Mouse (Mus musculus): ENCODE results near the gene Map3k11. TPM values are rescaled to one million over a fixed set of nuclear protein-coding genes. Genes with fewer than 3 reads are reported as not detected.
"Not testable (repeated sequence)": the region's sequence is repeated elsewhere in the genome, so short reads cannot be mapped to it uniquely, and the experiment has no call there.

The Map3k11 gene
- polyA plus RNA-seq, 1 experiment from 2014 or later = 19.2 TPM

DNA sequence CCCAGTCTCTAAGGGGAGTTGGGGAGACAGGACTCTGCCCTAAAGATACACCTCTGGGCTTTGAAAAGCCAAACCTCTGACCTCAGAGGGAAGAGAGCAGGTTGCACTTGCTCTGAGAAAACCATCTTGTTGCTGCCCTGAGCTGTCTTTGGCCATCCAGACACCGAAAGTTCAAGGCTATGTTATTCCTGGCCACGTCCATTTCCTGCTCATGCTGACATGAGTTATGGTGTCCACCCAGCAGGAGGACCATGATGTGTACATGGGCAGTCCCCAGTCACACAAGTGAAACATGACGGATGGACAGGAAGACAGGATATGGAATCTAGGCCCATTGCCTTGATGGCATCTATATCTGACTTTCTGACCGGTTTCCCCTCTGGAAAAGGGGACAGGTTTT lies 8.1 kb upstream of the Map3k11 start:
- Histone ChIP-seq H3K4me2 (no peak overlapping the region), H3K27ac (no peak overlapping the region), H3K36me3 (peaks cover 97% of the 10 kb centered on the region), H3K4me3 (no peak overlapping the region), H3K9ac (no peak overlapping the region), H3K4me1 (no peaks in the 10 kb centered on the region), H3K9me3 (no peaks in the 10 kb centered on the region), H3K27me3 (no peaks in the 10 kb centered on the region)
- 93% methylated on average over 4 of the region's 4 CpGs for WGBS
- ATAC-seq (ENCODE audit: insufficient number of reproducible peaks, insufficient read depth, low FRiP score, low TSS enrichment, low read depth) = no peak

DNA sequence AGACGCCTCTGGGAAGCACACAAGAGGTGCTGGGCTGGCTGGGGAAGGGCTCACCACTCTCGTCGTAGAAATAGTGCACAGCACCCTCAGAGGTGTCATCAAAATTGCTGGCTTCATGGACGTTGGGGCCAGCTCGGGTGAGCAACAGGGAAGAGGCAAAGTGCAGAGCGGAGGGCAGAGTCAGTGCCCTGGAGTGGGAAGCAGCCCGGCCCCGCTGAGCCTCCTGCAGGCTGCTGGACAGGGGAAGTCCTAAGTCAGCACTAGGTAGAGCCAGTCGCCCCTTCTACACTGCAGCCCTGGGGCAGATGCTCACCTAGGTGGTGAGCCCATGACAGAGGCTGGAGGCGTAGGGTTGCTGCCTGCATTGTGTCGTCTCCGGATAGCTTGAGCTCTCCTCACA lies 4.3 kb upstream of the Map3k11 start:
- 87% methylated on average over 12 of the region's 12 CpGs for WGBS
- no peak for ATAC-seq (ENCODE audit: insufficient number of reproducible peaks, insufficient read depth, low FRiP score, low TSS enrichment, low read depth)
- Histone ChIP-seq H3K9me3 (no peaks in the 10 kb centered on the region), H3K27ac (no peak overlapping the region), H3K27me3 (no peaks in the 10 kb centered on the region), H3K4me1 (peaks cover 12% of the 10 kb centered on the region), H3K4me2 (no peak overlapping the region), H3K9ac (no peak overlapping the region), H3K4me3 (no peak overlapping the region), H3K36me3 (peaks cover 78% of the 10 kb centered on the region)

DNA sequence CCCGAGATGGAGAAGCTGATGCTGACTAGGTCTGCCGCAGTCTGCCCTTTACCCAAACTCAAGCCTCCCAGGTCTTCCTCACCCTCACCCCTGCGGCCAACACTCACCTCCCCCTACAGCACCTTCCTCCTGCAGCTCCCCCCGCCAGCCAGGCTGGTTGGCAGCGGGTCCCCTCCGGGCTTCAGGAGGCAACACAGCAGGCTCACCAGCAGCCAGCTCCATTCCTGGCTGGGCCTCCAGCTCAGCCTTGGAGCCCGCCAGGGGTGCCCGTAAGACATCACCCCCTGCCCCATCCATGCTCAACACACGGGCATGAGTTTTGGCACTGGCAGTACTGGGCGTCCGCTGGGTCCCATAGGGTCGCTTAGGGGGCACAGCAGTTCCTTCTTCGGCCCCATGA lies 3.6 kb upstream of the Map3k11 start:
- ATAC-seq (ENCODE audit: insufficient number of reproducible peaks, insufficient read depth, low FRiP score, low TSS enrichment, low read depth) = no peak
- WGBS = 93% methylated on average over 13 of the region's 13 CpGs

DNA sequence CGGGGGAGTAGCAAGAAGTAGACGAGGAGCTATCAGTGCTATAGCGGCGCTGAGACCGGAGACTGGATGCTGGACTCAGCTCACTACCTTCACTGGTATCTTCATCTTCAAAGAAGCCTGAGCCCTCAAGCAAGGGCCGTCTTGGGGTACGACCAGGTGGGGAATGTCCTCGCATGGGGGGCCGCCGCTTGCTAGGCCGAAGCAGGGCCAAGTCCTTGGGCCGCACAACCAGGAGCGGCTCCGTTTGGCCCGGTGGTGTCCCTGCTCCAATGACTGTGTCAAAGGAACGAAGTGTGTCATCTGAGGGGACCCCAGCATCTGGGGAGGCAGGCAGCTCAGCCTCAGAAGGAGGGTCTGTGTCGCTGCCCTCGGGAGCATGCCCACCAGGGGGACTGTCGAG lies 3.1 kb upstream of the Map3k11 start:
- Histone ChIP-seq H3K4me2 (no peak overlapping the region), H3K36me3 (peaks cover 66% of the 10 kb centered on the region), H3K4me3 (no peak overlapping the region), H3K9me3 (no peaks in the 10 kb centered on the region), H3K27ac (no peak overlapping the region), H3K9ac (0 out of 2 replicates have a peak overlapping the region, but pooled peaks have one; percentile 11), H3K4me1 (peaks cover 16% of the 10 kb centered on the region), H3K27me3 (no peaks in the 10 kb centered on the region)
- WGBS = 95% methylated on average over 19 of the region's 19 CpGs
- no peak for ATAC-seq (ENCODE audit: insufficient number of reproducible peaks, insufficient read depth, low FRiP score, low TSS enrichment, low read depth)

More for the DNA sequence above, 3.6 kb upstream of the Map3k11 start:
- Histone ChIP-seq H3K9ac (0 out of 2 replicates have a peak overlapping the region, but pooled peaks have one; percentile 11), H3K4me2 (no peak overlapping the region), H3K27me3 (no peaks in the 10 kb centered on the region), H3K4me1 (peaks cover 12% of the 10 kb centered on the region), H3K27ac (no peak overlapping the region), H3K9me3 (no peaks in the 10 kb centered on the region), H3K4me3 (no peak overlapping the region), H3K36me3 (peaks cover 70% of the 10 kb centered on the region)

DNA sequence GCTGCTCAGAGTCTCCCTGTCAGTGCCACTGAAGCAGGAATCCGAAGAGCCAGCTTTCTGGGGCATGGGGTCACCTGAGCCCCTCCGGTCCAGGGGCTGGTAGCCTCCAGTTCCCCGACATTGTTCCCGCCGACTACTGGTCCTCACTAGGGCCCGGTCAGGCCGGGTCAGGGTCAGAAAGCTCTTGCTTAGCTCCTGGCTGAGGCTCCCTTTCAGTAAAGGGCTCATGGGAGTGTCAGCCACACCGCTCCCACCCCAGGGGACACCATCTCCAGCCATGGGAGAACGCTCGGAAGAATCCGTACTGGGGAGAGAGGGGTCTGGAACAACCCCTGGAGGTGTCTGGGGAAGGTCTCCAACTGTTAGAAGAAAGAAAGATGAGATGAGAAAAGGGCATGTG lies 2.7 kb upstream of the Map3k11 start:
- Histone ChIP-seq H3K4me3 (no peak overlapping the region), H3K9me3 (no peaks in the 10 kb centered on the region), H3K9ac (no peak overlapping the region), H3K4me1 (peaks cover 20% of the 10 kb centered on the region), H3K36me3 (peaks cover 66% of the 10 kb centered on the region), H3K27ac (no peak overlapping the region), H3K27me3 (no peaks in the 10 kb centered on the region), H3K4me2 (no peak overlapping the region)
- ATAC-seq (ENCODE audit: insufficient number of reproducible peaks, insufficient read depth, low FRiP score, low TSS enrichment, low read depth) = no peak
- 93% methylated on average over 11 of the region's 11 CpGs for WGBS

DNA sequence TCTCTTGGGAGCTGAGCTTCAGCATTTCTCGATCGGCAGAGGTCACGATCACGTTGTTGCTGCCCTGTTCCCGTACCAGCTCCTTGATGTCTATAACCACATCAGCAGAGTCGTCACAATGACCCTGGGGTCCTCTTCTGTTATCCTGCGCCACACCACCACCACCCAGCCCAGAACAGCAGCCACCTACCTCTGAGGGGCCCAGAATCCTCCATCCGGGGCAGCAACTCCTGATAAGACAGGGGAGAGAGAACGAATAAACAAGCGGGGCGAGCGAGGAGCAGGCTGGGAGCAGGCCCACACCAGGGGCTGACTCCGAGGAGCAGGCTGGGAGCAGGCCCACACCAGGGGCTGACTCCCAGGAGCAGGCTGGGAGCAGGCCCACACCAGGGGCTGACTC lies 2.1 kb upstream of the Map3k11 start:
- Histone ChIP-seq H3K27me3 (no peaks in the 10 kb centered on the region), H3K4me3 (no peak overlapping the region), H3K9ac (no peak overlapping the region), H3K36me3 (peaks cover 66% of the 10 kb centered on the region), H3K4me2 (no peak overlapping the region), H3K27ac (no peak overlapping the region), H3K4me1 (peaks cover 26% of the 10 kb centered on the region), H3K9me3 (no peaks in the 10 kb centered on the region)
- ATAC-seq (ENCODE audit: insufficient number of reproducible peaks, insufficient read depth, low FRiP score, low TSS enrichment, low read depth) = no peak
- WGBS = 92% methylated on average over 13 of the region's 13 CpGs

DNA sequence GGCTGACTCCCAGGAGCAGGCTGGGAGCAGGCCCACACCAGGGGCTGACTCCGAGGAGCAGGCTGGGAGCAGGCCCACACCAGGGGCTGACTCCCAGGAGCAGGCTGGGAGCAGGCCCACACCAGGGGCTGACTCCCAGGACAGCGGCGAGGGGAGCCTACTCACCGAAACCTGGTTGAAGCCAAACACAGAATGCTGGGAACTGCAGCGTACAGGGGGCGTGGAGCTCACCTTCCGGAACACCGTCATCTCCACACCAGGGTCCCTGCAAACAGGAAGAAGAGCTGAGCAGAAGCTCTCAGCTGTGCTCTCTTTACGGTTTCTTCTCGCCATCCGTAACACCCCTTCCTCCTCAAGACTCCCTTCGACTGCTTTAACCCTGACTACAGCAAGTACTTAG lies 1.6 kb upstream of the Map3k11 start:
- not testable (repeated sequence) for H3K9me3 ChIP-seq
- H3K36me3 ChIP-seq = peaks cover 64% of the 10 kb centered on the region

DNA sequence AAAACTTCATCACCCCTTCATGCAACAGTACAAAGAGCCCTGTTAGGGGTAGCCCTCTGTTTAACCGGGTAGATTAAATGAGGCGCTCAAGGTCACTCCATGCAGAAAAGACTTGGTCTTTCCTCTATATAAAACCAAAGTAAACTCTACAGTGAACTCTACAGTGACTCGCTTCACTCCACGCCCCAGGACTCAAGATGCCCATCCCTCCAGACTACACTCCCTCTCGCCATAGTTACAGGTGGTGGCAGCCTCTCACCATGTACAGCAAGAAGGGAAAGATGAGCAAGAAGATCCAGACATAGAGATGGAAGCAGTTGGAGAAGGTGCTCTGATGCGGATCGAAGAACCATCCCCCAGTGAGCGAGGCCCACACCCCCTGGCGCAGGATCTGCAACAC lies 804 bp upstream of the Map3k11 start:
- ATAC-seq (ENCODE audit: insufficient number of reproducible peaks, insufficient read depth, low FRiP score, low TSS enrichment, low read depth) = no peak
- H3K36me3 ChIP-seq = peaks cover 59% of the 10 kb centered on the region
- no peaks in the 10 kb centered on the region for H3K27me3 ChIP-seq
- H3K4me1 ChIP-seq = peaks cover 39% of the 10 kb centered on the region
- peak overlapping the region; percentile 97 for H3K4me3 ChIP-seq
- peak overlapping the region; percentile 100 for H3K4me2 ChIP-seq
- H3K27ac ChIP-seq = peak overlapping the region; percentile 94
- no peaks in the 10 kb centered on the region for H3K9me3 ChIP-seq
- peak overlapping the region; percentile 88 for H3K9ac ChIP-seq
- 13% methylated on average over 9 of the region's 9 CpGs for WGBS

More for the DNA sequence above, 1.6 kb upstream of the Map3k11 start:
- ATAC-seq (ENCODE audit: insufficient number of reproducible peaks, insufficient read depth, low FRiP score, low TSS enrichment, low read depth); H3K4me3 ChIP-seq; H3K27ac ChIP-seq; H3K27me3 ChIP-seq: not testable (repeated sequence)
- WGBS = 93% methylated on average over 12 of the region's 12 CpGs
- Histone ChIP-seq H3K4me1 (peaks cover 31% of the 10 kb centered on the region), H3K9ac (peak overlapping the region; percentile 88), H3K4me2 (peak overlapping the region; percentile 100)

DNA sequence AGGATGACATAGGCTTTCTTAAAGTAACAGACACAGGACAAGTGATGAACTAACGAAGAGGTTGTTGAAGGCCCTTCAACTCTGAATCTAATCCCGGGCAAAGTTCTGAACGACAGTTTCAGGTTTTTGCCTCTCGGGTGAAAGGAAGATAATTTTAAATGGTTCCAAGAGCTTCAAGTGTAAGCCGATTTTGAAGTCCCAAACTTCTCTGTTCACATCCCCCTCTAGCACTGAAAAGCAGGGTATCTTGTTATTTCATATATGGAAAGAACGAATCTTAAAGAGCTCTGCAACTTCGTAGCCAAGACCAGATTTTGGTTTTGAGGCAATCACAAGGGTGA lies 516 bp downstream of the Map3k11 start:
- under 1% methylated on average over 7 of the region's 7 CpGs for WGBS
- Histone ChIP-seq H3K27ac (peak overlapping the region; percentile 94), H3K4me1 (peaks cover 52% of the 10 kb centered on the region), H3K9me3 (no peaks in the 10 kb centered on the region), H3K9ac (peak overlapping the region; percentile 94), H3K4me2 (peak overlapping the region; percentile 100), H3K36me3 (peaks cover 59% of the 10 kb centered on the region), H3K4me3 (peak overlapping the region; percentile 97), H3K27me3 (no peaks in the 10 kb centered on the region)
- no peak for ATAC-seq (ENCODE audit: insufficient number of reproducible peaks, insufficient read depth, low FRiP score, low TSS enrichment, low read depth)

DNA sequence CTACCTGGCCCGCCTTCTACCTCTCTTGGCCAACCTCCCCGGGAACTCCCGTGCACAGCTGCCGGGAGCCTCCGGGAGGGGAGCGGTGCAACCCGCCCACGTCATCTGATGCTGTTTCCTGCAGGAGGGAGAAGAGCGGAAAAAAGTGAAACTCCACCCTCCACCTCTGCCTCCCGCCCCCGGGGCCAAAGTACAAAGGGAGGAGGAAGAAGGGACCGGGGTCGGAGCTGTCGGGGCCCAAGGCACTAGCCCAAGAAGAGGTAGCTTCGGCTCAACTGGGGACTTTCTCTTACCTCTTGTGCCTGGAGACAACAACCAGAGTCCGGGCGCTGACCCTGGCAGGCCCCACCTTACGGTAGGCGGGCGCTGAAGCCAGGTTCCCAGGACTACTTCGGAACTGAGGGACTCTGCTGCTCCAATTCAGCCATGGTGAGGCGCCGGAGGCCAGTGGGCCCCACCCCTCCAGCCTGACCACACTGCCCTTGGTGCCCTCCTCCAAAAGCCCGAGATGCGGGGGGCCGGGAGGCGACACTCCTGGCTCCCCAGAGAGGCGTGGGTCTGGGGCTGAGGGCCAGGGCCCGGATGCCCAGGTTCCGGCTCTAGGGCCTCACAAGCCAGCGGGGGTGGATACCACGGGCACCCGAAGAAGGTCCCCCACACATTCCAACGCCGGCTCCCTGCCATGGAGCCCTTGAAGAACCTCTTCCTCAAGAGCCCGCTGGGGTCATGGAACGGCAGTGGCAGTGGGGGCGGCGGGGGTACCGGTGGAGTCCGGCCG lies 1.2 kb downstream of the Map3k11 start:
- Histone ChIP-seq H3K4me3 (peak overlapping the region; percentile 97), H3K36me3 (peaks cover 59% of the 10 kb centered on the region), H3K9me3 (no peaks in the 10 kb centered on the region), H3K4me1 (peaks cover 53% of the 10 kb centered on the region), H3K4me2 (peak overlapping the region; percentile 100), H3K9ac (peak overlapping the region; percentile 94), H3K27ac (peak overlapping the region; percentile 94), H3K27me3 (no peaks in the 10 kb centered on the region)
- 4% methylated on average over 42 of the region's 42 CpGs for WGBS
- peak; percentile 49 for ATAC-seq (ENCODE audit: insufficient number of reproducible peaks, insufficient read depth, low FRiP score, low TSS enrichment, low read depth)

DNA sequence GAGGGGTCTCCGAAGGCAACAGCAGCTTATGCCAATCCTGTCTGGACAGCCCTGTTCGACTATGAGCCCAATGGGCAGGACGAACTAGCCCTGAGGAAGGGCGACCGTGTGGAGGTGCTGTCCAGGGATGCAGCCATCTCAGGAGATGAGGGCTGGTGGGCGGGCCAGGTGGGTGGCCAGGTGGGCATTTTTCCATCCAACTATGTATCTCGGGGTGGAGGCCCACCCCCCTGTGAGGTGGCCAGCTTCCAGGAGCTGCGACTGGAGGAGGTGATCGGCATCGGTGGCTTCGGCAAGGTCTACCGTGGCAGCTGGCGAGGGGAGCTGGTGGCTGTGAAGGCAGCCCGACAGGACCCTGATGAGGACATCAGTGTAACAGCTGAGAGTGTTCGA lies 1.8 kb downstream of the Map3k11 start:
- Histone ChIP-seq H3K9me3 (no peaks in the 10 kb centered on the region), H3K9ac (peak overlapping the region; percentile 94), H3K27me3 (no peaks in the 10 kb centered on the region), H3K4me2 (peak overlapping the region; percentile 100), H3K27ac (peak overlapping the region; percentile 94), H3K4me1 (peaks cover 53% of the 10 kb centered on the region), H3K36me3 (peaks cover 59% of the 10 kb centered on the region), H3K4me3 (peak overlapping the region; percentile 97)
- ATAC-seq (ENCODE audit: insufficient number of reproducible peaks, insufficient read depth, low FRiP score, low TSS enrichment, low read depth) = no peak
- WGBS = 65% methylated on average over 15 of the region's 15 CpGs

DNA sequence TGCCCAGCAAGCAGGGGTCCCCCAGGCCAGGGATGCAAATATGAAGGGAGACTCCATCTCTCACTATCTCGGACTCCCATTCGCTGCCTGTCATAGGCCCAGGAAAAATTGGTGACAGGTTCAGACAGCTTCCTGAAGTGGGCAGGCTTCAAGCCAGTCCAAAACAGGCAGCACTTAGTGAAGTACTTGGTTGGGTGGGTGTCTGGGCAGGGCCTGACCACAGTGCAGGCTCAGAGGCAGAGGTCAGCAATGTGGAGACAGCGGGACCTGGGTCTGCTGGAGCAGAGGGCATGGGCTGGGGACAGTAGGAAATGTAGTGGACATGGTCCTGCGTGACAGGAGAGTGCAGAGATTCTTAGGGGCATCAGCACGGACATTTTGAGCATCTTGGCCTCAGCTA lies 3.1 kb downstream of the Map3k11 start:
- H3K4me2 ChIP-seq = peak overlapping the region; percentile 100
- H3K27ac ChIP-seq = peak overlapping the region; percentile 69
- peaks cover 61% of the 10 kb centered on the region for H3K4me1 ChIP-seq
- peaks cover 59% of the 10 kb centered on the region for H3K36me3 ChIP-seq
- H3K4me3 ChIP-seq = peak overlapping the region; percentile 97
- no peaks in the 10 kb centered on the region for H3K9me3 ChIP-seq
- peak overlapping the region; percentile 94 for H3K9ac ChIP-seq
- H3K27me3 ChIP-seq = no peaks in the 10 kb centered on the region
- 75% methylated on average over 5 of the region's 5 CpGs for WGBS
- ATAC-seq (ENCODE audit: insufficient number of reproducible peaks, insufficient read depth, low FRiP score, low TSS enrichment, low read depth) = no peak
